Mouse (Mus musculus) bone marrow macrophage, adult 2 months (primary cell): ENCODE data around the gene Dnase1l1. TPM values are rescaled to one million over a fixed set of nuclear protein-coding genes. Genes with fewer than 3 reads are reported as not detected.
A peak's percentile ranks its signal among the peaks of the same experiment; 100 is the strongest.

Source experiments
- H3K27ac ChIP-seq: 2 replicates; pipeline ENCODE4 v1.5.1; 2012; ENCODE audit warnings: low read depth, low read length; ENCODE audit not compliant: insufficient read depth
- H3K4me1 ChIP-seq: 2 replicates; pipeline ENCODE4 v1.6.1; 2012; ENCODE audit warnings: low read length; ENCODE audit not compliant: control insufficient read depth, insufficient read depth
- H3K4me3 ChIP-seq: 2 replicates; pipeline ENCODE4 v1.5.1; 2012; ENCODE audit warnings: mild to moderate bottlenecking, low read length, moderate library complexity; ENCODE audit not compliant: insufficient read depth
- CTCF ChIP-seq: IDR thresholded peaks from 2 replicates; pipeline ENCODE4 v1.5.1; 2012; ENCODE audit warnings: low read depth, mild to moderate bottlenecking, low read length, moderate library complexity
- POLR2A ChIP-seq: IDR thresholded peaks from 2 replicates; pipeline ENCODE4 v1.6.1; 2012; ENCODE audit warnings: mild to moderate bottlenecking, low read depth, low read length, borderline replicate concordance
- polyA plus RNA-seq: library from polyadenylated mRNA; stranded (reverse); fragments of >200 nt; gene quantifications from 2 replicates; pipeline ENCODE4 v1.2.4, GENCODE M21; 2012; ENCODE audit not compliant: missing spikeins, insufficient read depth, insufficient read length

Dnase1l1 gene
- 274 and 292 TPM in 2 replicates for polyA plus RNA-seq

DNA sequence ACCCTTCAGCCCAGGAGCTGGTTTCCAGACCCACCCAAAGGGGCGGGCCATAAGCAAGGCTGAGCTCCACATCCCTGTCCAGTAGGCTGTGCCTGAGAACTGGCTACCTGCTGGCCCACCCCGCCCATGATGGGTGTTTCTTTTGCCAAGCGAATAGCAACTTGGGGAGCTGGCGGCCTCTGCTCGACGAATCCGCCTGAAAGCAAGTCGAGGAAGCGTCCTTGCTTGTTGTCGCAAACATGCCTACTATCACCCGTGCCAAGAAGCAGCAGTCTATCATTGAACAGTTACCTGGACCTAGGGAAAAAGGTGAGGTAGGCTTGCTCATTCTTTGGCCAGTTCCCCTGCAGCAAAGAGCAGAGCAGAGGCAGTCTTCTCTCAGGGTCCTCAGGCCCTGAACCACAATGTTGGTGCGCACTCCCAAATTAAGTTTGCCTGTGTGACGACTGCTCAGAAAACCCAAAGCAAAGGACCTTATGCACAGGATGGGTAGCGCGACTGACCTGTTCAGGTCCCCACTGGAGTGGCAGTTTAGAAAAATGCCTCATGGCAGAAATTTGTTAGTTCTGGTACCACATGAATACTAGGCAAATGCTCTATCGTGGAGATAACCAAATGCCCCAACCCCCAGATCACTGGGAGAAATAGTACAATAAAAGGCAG, at the start of gene Dnase1l1, which contains the start of gene Taz:
Gene Dnase1l1, minus strand, starts transcription at position 606 of the 663 bp plus-strand sequence.
Gene Taz, plus strand, starts transcription at position 181 of the 663 bp plus-strand sequence.
- peak within 1 kb of the TSS; percentile 90 for H3K27ac ChIP-seq
- peaks cover 16% of the 10 kb centered on the region for H3K4me1 ChIP-seq
- TF ChIP-seq POLR2A (no peak), CTCF (no peak)
- peak within 1 kb of the TSS; percentile 82 for H3K4me3 ChIP-seq

GRCm38 (mm10) chrX:74330166-74330930, 48.2 kb upstream of the Dnase1l1 start:
- Histone ChIP-seq H3K4me3 (no peak overlapping the region), H3K4me1 (peaks cover 5% of the 10 kb centered on the region), H3K27ac (no peak overlapping the region)
- no peak for TF ChIP-seq CTCF
- no peak for TF ChIP-seq POLR2A

DNA sequence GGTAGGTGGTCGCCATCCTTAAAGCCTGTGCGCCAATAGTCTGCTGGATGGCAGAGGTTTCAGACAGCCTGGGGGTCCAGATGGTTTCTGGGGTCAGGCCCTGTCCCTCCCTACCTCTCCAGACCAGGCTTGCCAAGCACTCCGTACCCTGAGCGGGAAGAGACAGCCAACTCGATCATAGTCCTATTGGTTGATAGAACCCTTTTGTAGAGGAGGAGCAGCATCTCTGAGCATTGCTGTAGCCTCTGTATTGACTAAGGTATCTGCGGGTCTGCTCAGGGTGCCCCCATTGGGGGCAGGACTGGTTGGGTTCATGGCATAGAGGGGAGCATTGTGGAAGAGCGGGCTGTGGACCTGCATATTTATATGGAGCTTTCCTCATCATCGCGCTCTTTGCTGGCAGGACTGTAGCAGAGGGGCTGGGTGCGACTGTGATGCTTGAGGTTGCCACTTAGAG, 47.1 kb upstream of the Dnase1l1 start:
- Histone ChIP-seq H3K4me1 (peaks cover 5% of the 10 kb centered on the region), H3K4me3 (peak overlapping the region; percentile 57), H3K27ac (no peak overlapping the region)
- TF ChIP-seq POLR2A (no peak), CTCF (no peak)

- no peak for TF ChIP-seq CTCF
- no peak for TF ChIP-seq POLR2A
- peak within 1 kb of the TSS; percentile 34; the same call in 1 of the 2 replicates for H3K27ac ChIP-seq
- H3K4me3 ChIP-seq: peak within 1 kb of the TSS; percentile 57
- H3K4me1 ChIP-seq: peaks cover 5% of the 10 kb centered on the region
Measured at GRCm38 (mm10) chrX:74328725-74329161, 46.6 kb upstream of the Dnase1l1 start, which contains the start of gene Plxna3. TSS of gene Plxna3 (plus strand) at chrX:74329066.

DNA sequence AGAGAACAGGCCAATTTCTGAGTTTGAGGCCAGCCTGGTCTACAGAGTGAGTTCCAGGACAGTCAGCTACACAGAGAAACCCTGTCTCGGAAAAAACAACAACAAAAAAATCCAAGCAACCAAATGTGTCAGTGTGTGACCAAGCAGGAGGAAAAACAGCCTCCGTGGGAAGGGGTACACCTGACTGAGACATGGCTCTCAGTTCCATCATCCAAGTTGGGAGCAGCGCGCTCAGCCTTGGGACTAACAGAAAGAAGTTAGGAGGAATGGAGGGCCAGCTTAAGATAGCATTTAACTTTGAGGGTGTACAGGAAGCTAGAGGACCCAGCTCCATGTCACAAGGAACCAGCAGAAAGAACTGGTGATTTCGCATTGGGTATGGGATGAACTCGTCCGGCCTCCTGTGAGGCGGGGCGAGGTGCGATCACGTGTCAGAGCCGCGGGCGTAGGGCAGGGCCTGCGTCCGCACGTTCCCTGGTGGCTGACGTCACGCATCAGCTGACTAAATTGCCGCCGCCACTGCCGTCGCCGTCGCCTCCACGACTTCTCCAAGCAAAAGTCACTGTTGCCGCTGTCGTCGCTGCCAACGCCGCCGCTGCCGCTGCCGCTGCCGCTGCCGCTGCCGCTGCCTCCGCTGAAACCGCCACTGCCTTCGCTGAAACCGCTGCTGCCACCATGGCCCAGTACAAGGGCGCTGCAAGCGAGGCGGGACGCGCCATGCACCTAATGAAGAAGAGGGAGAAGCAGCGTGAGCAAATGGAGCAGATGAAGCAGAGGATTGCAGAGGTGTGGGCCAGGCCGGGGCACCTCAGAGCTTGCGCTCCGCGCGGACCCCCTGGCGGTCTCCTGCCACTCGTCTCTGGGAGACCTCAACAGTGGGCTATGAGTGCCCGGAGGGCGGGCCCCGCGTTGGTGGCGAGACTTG, 30.7 kb upstream of the Dnase1l1 start, which contains the start of gene Fam50a:
Gene Fam50a, plus strand, starts transcription at position 494 of the 925 bp plus-strand sequence.
- Histone ChIP-seq H3K4me3 (peak within 1 kb of the TSS; percentile 91), H3K4me1 (peaks cover 19% of the 10 kb centered on the region), H3K27ac (peak within 1 kb of the TSS; percentile 90)
- TF ChIP-seq POLR2A: no peak

DNA sequence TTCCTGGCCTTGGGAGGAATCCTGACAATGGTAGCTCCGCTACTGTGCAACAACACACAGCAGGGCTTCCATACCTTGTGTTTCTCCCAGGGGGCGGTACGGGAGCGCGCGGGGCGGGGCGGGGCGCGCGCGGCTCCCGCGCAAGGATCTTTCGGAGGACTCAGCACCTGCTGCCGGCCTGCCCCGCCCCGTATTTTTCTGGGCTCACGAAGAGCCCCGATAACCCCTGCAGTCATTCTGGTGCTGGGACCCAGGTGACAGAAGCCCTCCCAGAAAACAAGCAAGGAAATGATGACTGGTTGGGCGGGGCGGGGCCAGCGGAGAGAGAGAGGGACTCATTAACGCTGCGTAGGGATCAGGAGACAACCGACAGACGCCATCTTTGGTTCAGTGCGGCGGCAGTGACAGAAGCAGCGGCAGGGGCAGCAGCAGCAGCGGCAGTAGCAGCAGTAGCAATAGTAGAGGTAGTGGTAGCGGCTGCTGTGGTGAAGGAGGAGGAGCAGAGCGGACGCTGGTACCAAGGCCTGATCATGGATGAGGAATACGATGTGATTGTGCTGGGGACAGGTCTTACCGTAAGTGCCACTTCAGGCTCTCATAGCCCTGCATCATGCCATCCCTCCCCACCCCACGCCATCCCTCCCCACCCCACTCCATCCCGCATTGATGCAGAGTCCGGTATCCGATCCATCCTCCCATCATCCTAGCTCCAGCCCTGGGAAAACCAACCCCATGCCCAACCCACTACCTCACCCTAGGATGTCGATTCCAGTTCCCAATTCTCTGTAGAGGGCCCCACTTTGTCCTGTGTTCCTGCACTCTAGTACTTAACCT, 22.9 kb upstream of the Dnase1l1 start, which contains the start of gene Gdi1:
Gene Gdi1, plus strand, starts transcription at position 132 of the 834 bp plus-strand sequence.
- peak within 1 kb of the TSS; percentile 97 for H3K4me3 ChIP-seq
- H3K27ac ChIP-seq: peak within 1 kb of the TSS; percentile 72
- TF ChIP-seq POLR2A (no peak), CTCF (no peak)
- peaks cover 25% of the 10 kb centered on the region for H3K4me1 ChIP-seq

GRCm38 (mm10) chrX:74299721-74300120, 17.6 kb upstream of the Dnase1l1 start:
- Histone ChIP-seq H3K4me3 (peak overlapping the region; percentile 24), H3K4me1 (peaks cover 33% of the 10 kb centered on the region), H3K27ac (peak overlapping the region; percentile 87)
- TF ChIP-seq CTCF: no peak
- no peak for TF ChIP-seq POLR2A

GRCm38 (mm10) chrX:74298348-74298747, 16.2 kb upstream of the Dnase1l1 start:
- Histone ChIP-seq H3K27ac (peak overlapping the region; percentile 26), H3K4me1 (peaks cover 28% of the 10 kb centered on the region), H3K4me3 (peak overlapping the region; percentile 36)
- TF ChIP-seq CTCF (no peak), POLR2A (no peak)
